Mouse (Mus musculus): ENCODE measurements around the gene Aff1. TPM values are rescaled to one million over a fixed set of nuclear protein-coding genes. Genes with fewer than 3 reads are reported as not detected.

Aff1 gene
- 5.8 and 6.8 TPM in 2 replicates for polyA plus RNA-seq (2015; fragmentation: Nextera tagmentation; extraction: Ambion mirVana)

GRCm38 (mm10) chr5:103691624-103692530 is at the start of gene Aff1:
Gene Aff1, plus strand, starts transcription at chr5:103692374.
- peaks cover 13% of the 10 kb centered on the region; the same call in 1 of the 2 replicates for H3K27me3 ChIP-seq (replicated peaks; ENCODE audit: control insufficient read depth, insufficient read depth, low read length)
- peak within 1 kb of the TSS; percentile 100 for H3K4me2 ChIP-seq (replicated peaks; ENCODE audit: low read depth)
- WGBS: 2% methylated on average over 50 of the region's 50 CpGs
- no peaks in the 10 kb centered on the region for H3K36me3 ChIP-seq (ENCODE audit: control insufficient read depth, insufficient read depth)
- H3K4me3 ChIP-seq (ENCODE audit: low read depth, low read length): peak within 1 kb of the TSS; percentile 72
- TF ChIP-seq CTCF (IDR thresholded peaks at IDR 0.05; ENCODE audit: low read depth): no peak
- no peaks in the 10 kb centered on the region for H3K4me1 ChIP-seq (replicated peaks; ENCODE audit: control insufficient read depth, insufficient read depth, low read length)
- H3K27ac ChIP-seq (ENCODE audit: low read depth, low read length): peak within 1 kb of the TSS; percentile 42
- H3K9me3 ChIP-seq (ENCODE audit: control insufficient read depth): no peaks in the 10 kb centered on the region
- ATAC-seq: peak; percentile 89
- peak within 1 kb of the TSS; percentile 60 for H3K9ac ChIP-seq (ENCODE audit: low read depth, low read length)

- H3K4me2 ChIP-seq (replicated peaks; ENCODE audit: low read depth): no peak overlapping the region
- WGBS: 97% methylated on average over 1 of the region's 1 CpGs
- no peak for ATAC-seq
- no peaks in the 10 kb centered on the region for H3K36me3 ChIP-seq (ENCODE audit: control insufficient read depth, insufficient read depth)
- H3K9ac ChIP-seq (ENCODE audit: low read depth, low read length): no peak overlapping the region
- TF ChIP-seq CTCF (IDR thresholded peaks at IDR 0.05; ENCODE audit: low read depth): no peak
- H3K4me1 ChIP-seq (replicated peaks; ENCODE audit: control insufficient read depth, insufficient read depth, low read length): no peaks in the 10 kb centered on the region
- H3K27ac ChIP-seq (ENCODE audit: low read depth, low read length): no peak overlapping the region
- H3K4me3 ChIP-seq (ENCODE audit: low read depth, low read length): no peak overlapping the region
- H3K9me3 ChIP-seq (ENCODE audit: control insufficient read depth): no peaks in the 10 kb centered on the region
- no peaks in the 10 kb centered on the region for H3K27me3 ChIP-seq (replicated peaks; ENCODE audit: control insufficient read depth, insufficient read depth, low read length)
Measured at GRCm38 (mm10) chr5:103644167-103644566, 48.0 kb upstream of the Aff1 start.

GRCm38 (mm10) chr5:103647320-103647719 is 44.9 kb upstream of the Aff1 start:
- Histone ChIP-seq H3K27me3 (replicated peaks; ENCODE audit: control insufficient read depth, insufficient read depth, low read length) (no peaks in the 10 kb centered on the region), H3K36me3 (ENCODE audit: control insufficient read depth, insufficient read depth) (no peaks in the 10 kb centered on the region), H3K4me1 (replicated peaks; ENCODE audit: control insufficient read depth, insufficient read depth, low read length) (no peaks in the 10 kb centered on the region), H3K27ac (ENCODE audit: low read depth, low read length) (no peak overlapping the region), H3K9ac (ENCODE audit: low read depth, low read length) (no peak overlapping the region), H3K4me2 (replicated peaks; ENCODE audit: low read depth) (no peak overlapping the region), H3K9me3 (ENCODE audit: control insufficient read depth) (no peaks in the 10 kb centered on the region), H3K4me3 (ENCODE audit: low read depth, low read length) (no peak overlapping the region)
- TF ChIP-seq CTCF (IDR thresholded peaks at IDR 0.05; ENCODE audit: low read depth): no peak
- WGBS: 85% methylated on average over 3 of the region's 3 CpGs
- no peak for ATAC-seq

- TF ChIP-seq CTCF (IDR thresholded peaks at IDR 0.05; ENCODE audit: low read depth): peak; percentile 81
- H3K4me1 ChIP-seq (replicated peaks; ENCODE audit: control insufficient read depth, insufficient read depth, low read length): 0 out of 2 replicates have a peak, but pooled peaks cover 5% of the 10 kb centered on the region
- H3K9ac ChIP-seq (ENCODE audit: low read depth, low read length): no peak overlapping the region
- no peaks in the 10 kb centered on the region for H3K27me3 ChIP-seq (replicated peaks; ENCODE audit: control insufficient read depth, insufficient read depth, low read length)
- no peaks in the 10 kb centered on the region for H3K36me3 ChIP-seq (ENCODE audit: control insufficient read depth, insufficient read depth)
- ATAC-seq: no peak
- no peak overlapping the region for H3K4me2 ChIP-seq (replicated peaks; ENCODE audit: low read depth)
- H3K4me3 ChIP-seq (ENCODE audit: low read depth, low read length): no peak overlapping the region
- 48% methylated on average over 6 of the region's 6 CpGs for WGBS
- H3K9me3 ChIP-seq (ENCODE audit: control insufficient read depth): no peaks in the 10 kb centered on the region
- no peak overlapping the region for H3K27ac ChIP-seq (ENCODE audit: low read depth, low read length)
Measured at GRCm38 (mm10) chr5:103654225-103654624, 37.9 kb upstream of the Aff1 start.

- peak overlapping the region; percentile 89 for H3K4me2 ChIP-seq (replicated peaks; ENCODE audit: low read depth)
- ATAC-seq: no peak; the same call in 1 of the 2 replicates
- no peak overlapping the region for H3K27ac ChIP-seq (ENCODE audit: low read depth, low read length)
- H3K36me3 ChIP-seq (ENCODE audit: control insufficient read depth, insufficient read depth): no peaks in the 10 kb centered on the region
- H3K4me1 ChIP-seq (replicated peaks; ENCODE audit: control insufficient read depth, insufficient read depth, low read length): 0 out of 2 replicates have a peak, but pooled peaks cover 5% of the 10 kb centered on the region
- 41% methylated on average over 4 of the region's 4 CpGs for WGBS
- H3K4me3 ChIP-seq (ENCODE audit: low read depth, low read length): no peak overlapping the region
- H3K27me3 ChIP-seq (replicated peaks; ENCODE audit: control insufficient read depth, insufficient read depth, low read length): no peaks in the 10 kb centered on the region
- TF ChIP-seq CTCF (IDR thresholded peaks at IDR 0.05; ENCODE audit: low read depth): no peak
- no peak overlapping the region for H3K9ac ChIP-seq (ENCODE audit: low read depth, low read length)
- H3K9me3 ChIP-seq (ENCODE audit: control insufficient read depth): no peaks in the 10 kb centered on the region
Measured at GRCm38 (mm10) chr5:103654780-103655179, 37.4 kb upstream of the Aff1 start.

- Histone ChIP-seq H3K4me1 (replicated peaks; ENCODE audit: control insufficient read depth, insufficient read depth, low read length) (0 out of 2 replicates have a peak, but pooled peaks cover 5% of the 10 kb centered on the region), H3K27ac (ENCODE audit: low read depth, low read length) (no peak within 1 kb of the TSS), H3K9ac (ENCODE audit: low read depth, low read length) (peak within 1 kb of the TSS; percentile 47), H3K9me3 (ENCODE audit: control insufficient read depth) (no peaks in the 10 kb centered on the region), H3K36me3 (ENCODE audit: control insufficient read depth, insufficient read depth) (no peaks in the 10 kb centered on the region), H3K4me2 (replicated peaks; ENCODE audit: low read depth) (peak within 1 kb of the TSS; percentile 89), H3K27me3 (replicated peaks; ENCODE audit: control insufficient read depth, insufficient read depth, low read length) (no peaks in the 10 kb centered on the region), H3K4me3 (ENCODE audit: low read depth, low read length) (peak within 1 kb of the TSS; percentile 38)
- TF ChIP-seq CTCF (IDR thresholded peaks at IDR 0.05; ENCODE audit: low read depth): peak; percentile 76
- peak; percentile 96 for ATAC-seq
- WGBS: 2% methylated on average over 52 of the region's 56 CpGs
Measured at GRCm38 (mm10) chr5:103655346-103656118, 36.6 kb upstream of the Aff1 start, which contains the start of gene 1700016H13Rik. Gene 1700016H13Rik, minus strand, starts transcription at chr5:103656010.

All from intestine, postnatal 0 days (tissue).